Mouse (Mus musculus): ENCODE measurements at regions not wholly inside any gene's neighbourhood (a gene's known extent, or its start where the extent isn't known, plus 50 kb on each side); places are given as distances from the start of the nearest gene placed in this dataset.

DNA sequence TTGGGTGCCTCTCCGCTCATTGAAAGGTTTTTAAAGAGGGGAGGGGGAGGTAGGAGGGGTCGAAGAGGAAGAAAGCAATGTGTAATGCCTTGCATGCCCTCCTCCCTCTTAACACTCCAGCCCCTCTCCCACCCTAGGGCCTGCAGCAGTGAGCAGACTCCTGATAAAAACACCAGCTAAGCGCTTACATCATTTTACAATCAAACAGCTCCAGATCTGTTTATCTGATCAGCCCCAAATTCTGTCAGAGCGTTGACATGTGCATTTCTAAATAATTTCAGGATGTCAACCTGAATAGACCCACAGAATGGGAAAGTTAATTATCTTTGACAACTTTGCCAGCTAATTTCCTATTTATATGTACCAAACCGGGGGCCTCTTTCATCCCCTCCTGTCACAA lies 189.4 kb upstream of the Dynlrb2 start:
- DNase-seq (ENCODE audit: extremely low read depth, insufficient read length, low spot score) = no peak

DNA sequence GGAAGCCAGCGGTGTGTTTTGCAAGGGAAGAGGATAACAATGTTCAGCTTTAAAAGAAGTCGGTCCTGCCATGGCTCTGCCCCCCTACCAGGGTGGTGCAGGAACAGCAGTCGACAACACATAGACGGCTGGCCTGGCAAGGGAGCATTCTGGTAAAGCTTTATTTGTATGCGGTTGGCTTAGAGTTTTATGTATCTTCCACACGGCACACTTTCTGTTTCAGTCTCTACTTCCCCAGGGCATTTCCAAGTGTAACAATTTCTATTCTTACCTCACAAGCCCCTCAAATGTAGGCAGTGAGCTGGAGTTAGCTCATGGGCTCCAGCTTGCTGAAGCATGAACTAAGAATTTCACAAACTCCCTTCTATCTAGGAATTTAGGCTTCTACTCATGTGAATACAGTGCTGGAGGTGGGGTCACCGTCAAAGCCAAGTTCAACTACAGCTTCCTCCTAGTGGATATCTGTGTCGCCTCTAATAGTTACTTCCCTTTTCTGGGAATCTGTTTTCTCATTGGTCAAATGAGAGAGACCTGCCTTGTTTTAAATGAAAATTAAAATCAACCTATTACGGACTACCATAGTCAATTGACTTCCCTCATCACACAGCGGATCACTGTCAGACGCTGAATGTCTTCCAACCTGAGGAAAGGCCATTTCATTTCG lies 190.2 kb upstream of the Dynlrb2 start:
- no peak for DNase-seq (ENCODE audit: extremely low read depth, insufficient read length, low spot score)

- DNase-seq (ENCODE audit: extremely low read depth, insufficient read length, low spot score) = no peak
Measured at GRCm38 (mm10) chr8:116298891-116299290, 205.9 kb upstream of the Dynlrb2 start.

GRCm38 (mm10) chr8:116290671-116291245 lies 214.0 kb upstream of the Dynlrb2 start:
- DNase-seq (ENCODE audit: extremely low read depth, insufficient read length, low spot score) = no peak

- DNase-seq (ENCODE audit: extremely low read depth, insufficient read length, low spot score) = no peak
Measured at GRCm38 (mm10) chr8:116289237-116289636, 215.5 kb upstream of the Dynlrb2 start.

- no peak for DNase-seq (ENCODE audit: extremely low read depth, insufficient read length, low spot score)
Measured at GRCm38 (mm10) chr8:116283990-116284389, 220.8 kb upstream of the Dynlrb2 start.

- no peak for DNase-seq (ENCODE audit: extremely low read depth, insufficient read length, low spot score)
Measured at GRCm38 (mm10) chr8:116282341-116282740, 222.4 kb upstream of the Dynlrb2 start.

GRCm38 (mm10) chr8:116275014-116275413 lies 229.8 kb upstream of the Dynlrb2 start:
- DNase-seq (ENCODE audit: extremely low read depth, insufficient read length, low spot score) = no peak

DNA sequence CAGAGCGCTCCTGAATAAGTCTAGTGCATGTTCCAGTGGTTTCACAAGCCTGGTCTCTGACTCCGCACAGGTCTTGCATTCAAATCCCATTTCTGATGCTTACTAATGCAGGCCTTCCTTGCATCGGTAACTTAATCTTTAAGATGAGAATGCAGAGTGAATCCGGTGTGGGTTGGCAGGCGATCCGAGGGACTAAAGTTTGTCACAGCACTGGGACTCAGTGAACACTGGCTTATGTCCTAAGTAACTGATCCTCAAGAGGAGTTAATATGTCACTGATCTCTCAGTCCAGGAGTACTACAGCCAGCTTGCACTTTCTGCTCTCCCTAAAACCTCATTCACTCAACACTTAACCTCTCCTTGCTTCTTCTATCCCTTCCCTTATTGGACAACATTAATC lies 233.5 kb upstream of the Dynlrb2 start:
- no peak for DNase-seq (ENCODE audit: extremely low read depth, insufficient read length, low spot score)

DNA sequence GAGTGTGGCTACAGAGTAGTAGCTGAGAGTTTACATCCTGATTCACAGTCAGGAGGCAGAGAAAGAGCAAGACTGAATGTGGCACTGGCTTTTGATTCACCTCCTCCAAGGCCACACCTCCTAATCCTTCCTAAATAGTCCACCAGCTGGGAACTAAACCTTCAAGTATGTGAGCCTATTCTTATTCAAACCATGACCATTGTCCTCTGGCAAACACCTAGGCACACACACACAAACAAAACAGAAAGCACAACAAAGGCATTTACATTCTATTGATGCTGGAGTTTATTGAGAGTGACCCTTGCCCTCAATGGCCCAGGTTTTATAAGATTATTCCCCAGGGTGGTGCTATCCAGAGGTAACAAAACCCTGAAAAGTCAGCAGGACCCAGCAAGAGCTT lies 235.4 kb upstream of the Dynlrb2 start:
- DNase-seq (ENCODE audit: extremely low read depth, insufficient read length, low spot score) = no peak

GRCm38 (mm10) chr8:116268685-116269084 lies 236.1 kb upstream of the Dynlrb2 start:
- DNase-seq (ENCODE audit: extremely low read depth, insufficient read length, low spot score) = no peak

- no peak for DNase-seq (ENCODE audit: extremely low read depth, insufficient read length, low spot score)
Measured at GRCm38 (mm10) chr8:116268161-116268560, 236.6 kb upstream of the Dynlrb2 start.

- no peak for DNase-seq (ENCODE audit: extremely low read depth, insufficient read length, low spot score)
Measured at GRCm38 (mm10) chr8:116267021-116267420, 237.8 kb upstream of the Dynlrb2 start.

DNA sequence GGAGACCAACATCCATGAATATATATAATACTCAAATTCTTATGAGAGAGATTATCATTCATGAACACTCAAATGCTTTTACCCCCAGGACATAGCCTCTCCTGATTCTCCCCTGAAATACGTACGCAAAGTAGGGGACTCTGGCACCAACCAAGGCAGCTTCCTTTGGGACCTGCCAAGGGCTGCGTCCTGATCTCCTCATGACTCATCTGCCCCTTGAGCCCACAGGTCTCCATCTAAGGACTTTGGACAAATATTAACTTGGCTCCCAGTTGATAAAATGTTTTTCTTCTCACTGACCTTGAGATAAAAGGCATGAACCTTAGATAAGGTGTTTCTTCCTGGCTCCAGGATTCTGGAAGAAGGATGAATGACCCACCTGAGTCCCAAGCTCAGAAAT lies 239.2 kb upstream of the Dynlrb2 start:
- DNase-seq (ENCODE audit: extremely low read depth, insufficient read length, low spot score) = no peak

- no peak for DNase-seq (ENCODE audit: extremely low read depth, insufficient read length, low spot score)
Measured at GRCm38 (mm10) chr8:116264078-116264477, 240.7 kb upstream of the Dynlrb2 start.

DNA sequence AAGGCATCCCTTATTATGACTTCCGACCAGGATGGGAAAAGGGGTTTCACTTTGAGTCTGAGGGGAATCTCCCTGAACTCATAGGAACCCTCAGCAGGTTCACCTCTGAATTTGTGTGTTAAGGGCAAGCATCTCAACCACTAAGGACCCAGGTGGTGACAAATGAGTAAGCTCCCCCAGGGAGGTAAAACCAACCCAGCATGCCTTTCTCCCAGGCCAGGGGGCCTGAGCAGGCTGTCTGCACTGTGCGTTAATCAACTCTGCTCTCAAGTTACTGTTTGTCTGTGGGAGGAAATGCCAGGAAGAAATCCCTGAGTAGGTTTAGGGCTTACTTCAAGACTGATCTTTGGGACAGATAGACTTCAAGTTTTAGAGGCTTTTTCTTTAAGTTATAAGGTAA lies 243.5 kb upstream of the Dynlrb2 start:
- no peak for DNase-seq (ENCODE audit: extremely low read depth, insufficient read length, low spot score)

DNA sequence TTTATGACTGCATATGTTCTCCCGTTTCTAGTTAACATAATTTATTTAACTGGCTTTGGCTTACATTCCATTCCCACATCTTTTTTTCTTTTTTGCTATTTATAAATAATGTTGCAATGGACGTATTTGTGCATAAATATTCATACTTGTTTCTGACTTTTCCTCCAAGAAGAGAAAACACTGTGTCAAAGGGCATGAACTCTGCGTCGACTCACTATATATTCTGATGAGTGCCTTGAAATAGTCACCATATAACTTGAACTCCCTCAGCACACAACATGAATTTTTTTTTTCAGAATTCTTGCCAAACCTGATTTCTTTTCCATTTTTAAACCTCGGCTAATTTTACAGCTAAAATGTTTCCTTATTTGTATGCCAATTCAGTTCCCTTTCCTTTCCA lies 249.4 kb upstream of the Dynlrb2 start:
- no peak for DNase-seq (ENCODE audit: extremely low read depth, insufficient read length, low spot score)

- DNase-seq (ENCODE audit: extremely low read depth, insufficient read length, low spot score) = no peak
Measured at GRCm38 (mm10) chr8:116252455-116253216, 252.1 kb upstream of the Dynlrb2 start.

GRCm38 (mm10) chr8:116248398-116248797 lies 256.4 kb upstream of the Dynlrb2 start:
- no peak for DNase-seq (ENCODE audit: extremely low read depth, insufficient read length, low spot score)

DNA sequence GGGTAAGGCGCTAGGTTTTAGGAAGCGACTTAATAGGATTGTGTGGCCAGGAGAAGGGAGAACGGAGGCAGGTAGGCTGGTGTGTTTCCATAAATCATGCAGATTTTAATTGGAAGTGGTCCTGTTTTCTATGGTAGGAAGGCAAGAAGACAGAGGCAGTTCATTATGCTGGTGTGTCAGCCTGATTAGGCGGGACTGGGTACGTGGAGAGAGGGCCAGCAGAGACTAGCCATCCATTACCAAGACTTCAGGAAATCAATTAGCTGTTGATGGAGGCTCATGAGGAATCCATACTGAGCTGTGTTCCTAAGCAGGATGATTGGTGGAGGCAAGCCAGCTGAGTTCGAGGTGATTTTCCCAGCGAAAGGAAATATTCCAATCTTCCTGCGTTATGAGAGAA lies 261.3 kb upstream of the Dynlrb2 start:
- DNase-seq (ENCODE audit: extremely low read depth, insufficient read length, low spot score) = no peak

GRCm38 (mm10) chr8:116242972-116243371 lies 261.8 kb upstream of the Dynlrb2 start:
- DNase-seq (ENCODE audit: extremely low read depth, insufficient read length, low spot score) = no peak

DNA sequence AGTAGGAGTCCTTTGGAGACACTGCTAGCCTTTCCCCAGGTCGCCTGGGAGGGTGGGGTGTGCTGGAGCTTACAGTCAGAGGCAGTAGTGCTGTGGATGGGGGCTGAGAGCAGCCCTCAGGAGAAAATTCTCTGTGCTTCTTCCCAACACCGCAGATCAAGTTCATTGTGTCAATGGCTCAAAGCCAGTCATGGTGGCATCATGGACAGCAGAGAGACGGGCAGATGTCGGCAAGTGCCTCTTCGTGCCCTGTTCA lies 262.9 kb upstream of the Dynlrb2 start:
- no peak for DNase-seq (ENCODE audit: extremely low read depth, insufficient read length, low spot score)
